12 mouse cellular contexts compared by ENCODE assay signal in genomic region chr3:121553294-121553693, GRCm38 (mm10). TPM values are rescaled to one million over a fixed set of nuclear protein-coding genes. Genes with fewer than 3 reads are reported as not detected.
A peak's percentile ranks its signal among the peaks of the same experiment; 100 is the strongest.
DNase-seq lines count a peak whose midpoint lies in the region; ATAC-seq and TF ChIP-seq lines count a peak whose summit lies in the region.
"Had no signal": no experiment of that assay in that cellular context is flagged by ENCODE, and none has a peak within 500 bp of the region (broad histone marks: within the 10 kb centered on the region; RNA-seq: fewer than 3 reads in every experiment).

No protein-coding gene starts in this region.

- no peaks in the 10 kb centered on the region for H3K36me3 ChIP-seq in embryonic facial prominence, embryonic 13.5 days
- H3K36me3 ChIP-seq in limb, embryonic 13.5 days = no peaks in the 10 kb centered on the region

- 59% methylated on average over 14 of the region's 14 CpGs for WGBS in embryonic facial prominence, embryonic 13.5 days
- 53% methylated on average over 14 of the region's 14 CpGs for WGBS in limb, embryonic 13.5 days

- H3K4me2 ChIP-seq in embryonic facial prominence, embryonic 13.5 days = peak overlapping the region; percentile 22; the same call in 1 of the 2 replicates
- H3K4me2 ChIP-seq in limb, embryonic 13.5 days (replicated peaks) = peak overlapping the region; percentile 27
- H3K4me2 ChIP-seq: forebrain, embryonic 13.5 days; midbrain, embryonic 11.5 days had no signal

- no peak for TF ChIP-seq CTCF in layer of hippocampus, adult 2 months (conservative IDR thresholded peaks at IDR 0.05)

- DNase-seq in cerebellum, postnatal 10 days = peak; percentile 16 to 33
- peak; percentile 71 for DNase-seq in 3134 (ENCODE audit: extremely low read depth, insufficient read length, low spot score)
- DNase-seq in layer of hippocampus, adult 2 months (ENCODE audit: low spot score in 2 of 2) = no peak
- DNase-seq in cerebellum, adult 9-11 months = no peak
- DNase-seq in gastrocnemius, adult 18-20 months (ENCODE audit: low spot score) = no peak
- DNase-seq: cerebellum, adult 8-10 months had no signal

- no peaks in the 10 kb centered on the region for H3K9me3 ChIP-seq in embryonic facial prominence, embryonic 13.5 days
- no peaks in the 10 kb centered on the region for H3K9me3 ChIP-seq in limb, embryonic 13.5 days
- H3K9me3 ChIP-seq: forebrain, embryonic 13.5 days had no signal

- H3K27ac ChIP-seq in embryonic facial prominence, embryonic 13.5 days = peak overlapping the region; percentile 80
- H3K27ac ChIP-seq in limb, embryonic 13.5 days = 0 out of 2 replicates have a peak overlapping the region, but pooled peaks have one; percentile 22
- H3K27ac ChIP-seq in layer of hippocampus, adult 2 months = no peak overlapping the region
- H3K27ac ChIP-seq: forebrain, embryonic 13.5 days had no signal

- H3K27me3 ChIP-seq in embryonic facial prominence, embryonic 13.5 days = no peaks in the 10 kb centered on the region
- H3K27me3 ChIP-seq in limb, embryonic 13.5 days = 0 out of 2 replicates have a peak, but pooled peaks cover 9% of the 10 kb centered on the region
- H3K27me3 ChIP-seq: forebrain, embryonic 13.5 days had no signal

- no peak overlapping the region for H3K4me3 ChIP-seq in embryonic facial prominence, embryonic 13.5 days
- no peak overlapping the region for H3K4me3 ChIP-seq in limb, embryonic 13.5 days
- H3K4me3 ChIP-seq in layer of hippocampus, adult 2 months = no peak overlapping the region
- H3K4me3 ChIP-seq: forebrain, embryonic 13.5 days had no signal

- no peak for ATAC-seq in cerebellum, adult (ENCODE audit: insufficient number of reproducible peaks, low FRiP score, low TSS enrichment)
- ATAC-seq in embryonic facial prominence, embryonic 13.5 days (ENCODE audit: insufficient number of reproducible peaks, insufficient read depth, low FRiP score, low TSS enrichment, low read depth) = 0 out of 2 replicates have a peak, but pooled peaks have one; percentile 48
- no peak for ATAC-seq in limb, embryonic 13.5 days (ENCODE audit: low FRiP score, low read depth)
- ATAC-seq: forebrain, embryonic 13.5 days had no signal

- peaks cover 20% of the 10 kb centered on the region; the same call in 1 of the 2 replicates for H3K4me1 ChIP-seq in embryonic facial prominence, embryonic 13.5 days
- H3K4me1 ChIP-seq in limb, embryonic 13.5 days = peaks cover 23% of the 10 kb centered on the region
- H3K4me1 ChIP-seq: forebrain, embryonic 13.5 days had no signal

- H3K9ac ChIP-seq in embryonic facial prominence, embryonic 13.5 days = no peak overlapping the region
- H3K9ac ChIP-seq in limb, embryonic 13.5 days = no peak overlapping the region
- H3K9ac ChIP-seq: forebrain, embryonic 13.5 days had no signal

RNA-seq across cellular contexts. Expression of gene Slc44a3, which starts 21.1 kb away (rescaled TPM):
- polyA plus RNA-seq in embryonic facial prominence, embryonic 13.5 days (2015; fragmentation: Nextera tagmentation; extraction: Ambion mirVana) = 2.3 and 4.2 TPM in 2 replicates
- polyA plus RNA-seq in limb, embryonic 13.5 days (2015; fragmentation: Nextera tagmentation; extraction: Ambion mirVana) = 0.92 and 2.0 TPM in 2 replicates
- total RNA-seq in layer of hippocampus, adult 2 months (2021) = not detected
- not detected for total RNA-seq in gastrocnemius, adult 18-20 months (2021)
- total RNA-seq: granulocyte monocyte progenitor cell, adult 5-6 weeks had no signal

Comparison
In these comparisons a context has a peak if more than half of its experiments do, and no peak if none do; other contexts are left out.
1. DNase-seq: peak in cerebellum, postnatal 10 days (2 of 2) and 3134 (single experiment); none in layer of hippocampus, adult 2 months (0 of 2), cerebellum, adult 9-11 months (single experiment) and gastrocnemius, adult 18-20 months (single experiment).